Mouse (Mus musculus): ENCODE data around the gene Slc5a3.
"Not testable (repeated sequence)": the region's sequence is repeated elsewhere in the genome, so short reads cannot be mapped to it uniquely, and the experiment has no call there.

Slc5a3 gene

DNA sequence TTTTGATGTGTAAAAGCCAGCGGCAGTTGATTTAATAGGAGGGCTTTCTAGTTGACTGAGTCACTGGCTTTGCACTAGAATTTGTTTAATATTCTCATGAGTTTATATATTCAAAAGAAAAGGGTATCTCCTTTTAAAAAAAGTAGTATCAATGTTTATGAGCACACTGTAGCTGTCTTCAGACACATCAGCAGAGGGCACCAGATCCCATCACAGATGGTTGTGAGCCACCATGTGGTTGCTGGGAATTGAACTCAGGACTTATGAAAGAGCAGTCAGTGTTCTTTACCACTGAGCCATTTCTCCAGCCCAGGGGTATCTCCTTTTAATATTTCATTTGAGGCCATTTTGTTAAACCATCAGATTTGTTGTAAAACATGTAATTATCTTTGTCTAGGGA, 4.7 kb downstream of the Slc5a3 start:
- no peak for DNase-seq (ENCODE audit: low read depth, low spot score)

DNA sequence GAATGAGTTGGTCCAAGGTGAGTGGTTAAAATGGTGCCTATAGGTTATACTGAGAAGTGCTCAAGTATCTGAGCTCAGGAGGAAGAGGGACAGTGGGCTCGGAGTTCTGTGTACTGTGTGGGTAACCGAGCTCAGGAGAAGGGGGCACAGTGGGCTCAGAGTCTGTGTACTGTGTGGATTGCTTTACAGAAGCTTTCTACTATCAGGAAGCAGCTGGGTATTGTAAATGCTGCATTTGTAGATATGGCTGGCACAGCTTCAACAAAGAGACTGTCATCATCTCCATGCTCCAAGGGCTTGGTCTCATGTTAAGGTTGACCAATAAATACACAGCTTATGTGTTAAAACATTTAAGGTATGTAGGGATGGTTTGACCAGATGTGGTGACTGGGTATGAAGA, 6.7 kb downstream of the Slc5a3 start:
- DNase-seq (ENCODE audit: low read depth, low spot score), result no peak

DNA sequence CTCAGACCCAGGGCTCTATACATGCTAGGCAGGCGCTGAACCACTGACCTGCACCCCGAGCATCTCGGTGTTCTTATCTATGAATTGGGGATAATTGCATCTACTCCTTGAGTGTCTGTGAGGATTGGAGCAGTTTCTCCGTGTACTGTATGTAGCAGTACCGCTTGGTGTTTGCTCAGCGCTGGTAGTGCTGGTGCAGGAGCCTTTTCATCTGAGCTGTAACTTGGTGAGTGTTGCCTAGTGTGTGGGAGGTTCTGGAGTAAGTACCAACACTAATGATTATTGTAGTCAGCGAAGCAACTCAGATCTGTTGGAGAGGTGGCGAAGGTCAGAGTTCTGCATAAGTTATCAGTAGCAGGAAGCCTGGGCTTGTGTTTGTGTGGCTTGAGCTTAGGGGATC, 12.2 kb downstream of the Slc5a3 start:
- no peak for DNase-seq (ENCODE audit: low read depth, low spot score)

DNA sequence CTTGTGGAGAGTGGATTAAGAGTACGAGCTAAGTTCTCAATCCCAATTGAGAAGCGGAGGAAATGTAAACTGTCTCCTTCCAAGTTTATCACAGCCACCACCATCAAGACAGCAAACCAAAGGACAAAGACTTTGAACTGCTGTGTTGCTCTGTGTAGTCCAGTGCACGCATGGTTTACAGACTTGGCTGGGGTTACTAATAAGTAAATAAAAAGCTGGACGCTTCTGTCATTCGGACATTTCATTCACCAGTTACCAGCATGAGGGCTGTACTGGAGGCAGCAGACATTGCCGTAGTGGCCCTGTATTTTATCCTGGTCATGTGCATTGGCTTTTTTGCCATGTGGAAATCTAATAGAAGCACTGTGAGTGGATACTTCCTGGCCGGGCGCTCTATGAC, 18.7 kb downstream of the Slc5a3 start:
- no peak for DNase-seq (ENCODE audit: low read depth, low spot score)

DNA sequence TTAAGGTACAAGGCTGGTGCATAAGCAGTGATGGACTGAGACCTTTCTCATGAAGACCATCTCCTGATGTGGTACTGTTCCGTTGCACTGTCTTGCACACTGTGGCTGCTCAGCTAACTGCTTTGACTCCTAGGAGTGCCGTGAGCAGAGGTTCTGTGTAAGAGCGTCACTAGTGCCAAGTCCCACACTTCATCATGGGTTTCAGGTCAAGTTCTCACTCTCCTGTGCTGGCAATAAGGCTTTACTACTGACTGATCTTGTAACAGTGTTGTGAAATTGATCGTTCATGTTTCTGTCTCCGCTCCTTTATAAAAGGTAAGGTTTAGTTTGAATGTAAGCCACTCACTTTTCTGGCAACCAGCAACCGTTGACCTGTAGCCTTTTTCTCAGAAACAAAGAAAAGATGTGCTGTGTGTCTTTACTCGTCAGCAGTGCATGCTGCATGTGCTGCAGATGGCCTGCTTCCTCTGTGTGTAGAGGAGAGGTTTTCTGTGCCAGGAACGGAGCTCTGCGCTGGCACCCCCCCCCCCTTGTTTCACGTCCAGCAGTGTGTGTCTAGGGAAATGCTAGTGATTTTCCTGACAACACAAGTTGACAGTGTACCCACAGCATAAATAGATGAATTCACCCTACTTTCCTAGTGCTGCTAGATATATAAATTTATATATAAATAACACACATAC, 25.8 kb downstream of the Slc5a3 start:
- DNase-seq (ENCODE audit: low read depth, low spot score), result no peak

DNA sequence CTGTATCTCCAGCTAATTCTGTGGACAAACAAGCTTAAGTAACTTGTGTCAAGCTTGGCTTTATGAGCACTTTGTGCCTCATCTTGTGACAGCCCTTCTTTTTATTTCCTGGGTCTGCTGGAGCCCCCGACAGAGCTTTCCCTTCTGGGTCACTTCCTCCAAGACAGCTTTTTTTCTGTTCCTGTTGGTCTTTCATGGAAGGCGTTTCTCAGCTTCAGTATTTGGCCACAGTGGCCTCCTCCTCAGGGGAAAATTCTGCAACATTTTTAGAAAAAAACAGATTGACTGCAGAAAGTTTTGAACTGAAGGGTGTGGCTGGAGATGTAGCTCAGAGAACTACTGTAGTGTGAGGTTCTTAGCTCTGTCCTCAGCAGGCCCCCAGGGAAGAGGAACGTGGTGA, 31.1 kb downstream of the Slc5a3 start:
- DNase-seq (ENCODE audit: low read depth, low spot score), result no peak

DNA sequence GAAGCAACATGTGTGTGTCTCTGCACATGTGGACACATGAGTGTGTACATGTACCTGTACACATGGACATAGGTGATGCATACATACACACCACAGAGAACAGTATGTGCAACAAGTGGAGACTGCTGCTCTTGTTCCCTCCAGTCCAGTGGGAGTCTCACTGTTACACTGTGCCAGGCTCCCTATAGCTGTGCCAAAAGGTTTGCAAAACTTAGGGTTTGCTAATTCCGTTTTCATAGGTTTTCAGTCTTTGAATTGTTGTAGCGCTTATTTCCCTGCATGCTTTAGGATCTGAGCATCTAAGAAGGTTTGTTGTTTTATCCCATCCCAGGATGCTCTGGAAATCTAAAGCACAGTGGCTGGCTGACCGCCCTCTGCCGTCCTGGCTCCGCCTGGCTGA, 33.8 kb downstream of the Slc5a3 start:
- DNase-seq (ENCODE audit: low read depth, low spot score), result no peak

DNA sequence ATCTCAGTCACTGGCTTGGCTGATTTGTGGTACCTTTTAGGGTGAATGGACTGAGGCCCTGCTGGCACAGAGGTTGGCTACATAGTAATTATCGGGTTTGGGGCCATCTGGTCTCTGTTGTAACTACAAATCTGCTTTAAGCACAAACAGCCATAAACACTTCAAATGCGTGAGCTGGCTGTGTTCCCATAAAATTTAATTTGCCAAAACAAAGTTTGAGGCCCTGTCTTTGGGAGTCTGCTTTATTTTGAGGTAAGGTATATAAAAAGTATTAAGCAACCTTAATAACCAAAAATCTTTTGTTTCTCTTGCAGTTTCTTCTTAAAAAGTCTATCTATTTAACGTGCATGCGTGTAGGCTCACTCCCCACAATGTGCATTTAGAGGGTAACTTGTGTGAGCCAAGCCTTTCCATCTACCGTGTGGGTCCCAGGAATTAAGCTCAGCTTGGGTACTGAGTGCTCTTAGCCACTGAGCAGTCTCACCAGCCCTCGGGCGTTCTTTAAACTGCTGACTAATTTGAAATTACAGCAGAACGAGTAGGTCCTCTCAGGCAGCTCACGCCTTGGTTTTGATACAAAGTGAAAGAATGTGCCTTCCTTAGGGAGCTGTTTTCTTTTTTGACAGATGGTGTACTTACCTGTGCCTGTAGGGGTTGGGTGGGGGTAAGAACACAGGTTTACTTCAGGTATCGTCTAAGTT, 40.4 kb downstream of the Slc5a3 start:
- no peak for DNase-seq (ENCODE audit: low read depth, low spot score)

DNA sequence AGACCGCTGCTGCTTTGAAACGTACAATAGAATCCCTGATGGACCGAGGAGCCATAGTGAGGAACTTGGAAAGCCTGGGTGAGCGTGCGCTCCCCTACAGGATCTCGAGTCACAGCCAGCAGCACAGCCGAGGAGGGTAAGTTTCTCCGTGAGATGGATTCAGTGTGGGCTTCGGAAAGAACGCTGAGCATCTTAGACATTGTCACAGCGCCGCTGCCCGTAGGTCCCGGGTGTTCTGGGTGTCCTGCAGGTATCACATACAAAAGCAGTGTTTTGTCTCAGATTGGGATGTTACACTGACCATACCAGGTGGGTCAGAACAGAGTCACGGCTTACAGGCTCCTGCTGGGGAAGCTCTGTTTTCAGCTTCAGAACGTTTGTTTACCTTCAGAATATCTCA, 41.5 kb downstream of the Slc5a3 start:
- no peak for DNase-seq (ENCODE audit: low read depth, low spot score)

DNA sequence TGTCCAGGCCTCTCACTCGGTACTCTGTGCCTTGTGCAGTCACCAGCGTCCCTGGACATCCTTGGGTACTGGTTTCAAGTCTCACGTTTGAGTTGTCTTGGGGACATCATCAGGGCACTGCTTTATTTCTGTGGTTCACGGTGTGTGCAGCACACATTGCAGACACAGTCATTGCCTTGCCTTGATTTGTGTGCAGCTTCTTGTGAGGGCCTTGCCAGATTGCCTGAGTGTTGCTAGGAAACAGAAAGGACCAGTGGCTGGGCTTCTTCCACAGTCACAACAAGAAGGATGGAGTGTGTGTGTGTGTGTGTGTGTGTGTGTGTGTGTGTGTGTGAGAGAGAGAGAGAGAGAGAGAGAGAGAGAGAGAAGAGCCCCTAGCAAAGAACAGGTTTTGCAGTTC, 42.0 kb downstream of the Slc5a3 start:
- DNase-seq (ENCODE audit: low read depth, low spot score), result no peak

DNA sequence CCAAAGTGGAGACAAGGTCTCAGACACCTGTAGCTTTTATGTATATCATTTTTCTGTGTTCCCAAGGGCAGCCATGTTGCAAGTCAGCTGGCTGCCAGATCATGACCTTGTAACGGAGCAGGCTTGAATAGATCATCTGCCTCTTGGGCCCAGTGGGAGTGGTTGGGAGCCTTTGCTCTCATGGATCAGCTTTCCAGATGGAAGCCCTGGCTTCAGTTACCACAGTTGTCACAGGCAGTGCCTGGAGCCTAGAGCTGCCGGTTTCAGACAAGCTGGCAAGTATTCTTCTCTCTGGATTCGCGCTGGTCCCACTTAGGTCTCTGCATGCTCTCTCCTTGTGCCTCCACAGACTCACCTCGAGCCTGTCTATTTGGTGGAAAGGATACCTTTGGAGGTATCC, 44.0 kb downstream of the Slc5a3 start:
- no peak for DNase-seq (ENCODE audit: low read depth, low spot score)

DNA sequence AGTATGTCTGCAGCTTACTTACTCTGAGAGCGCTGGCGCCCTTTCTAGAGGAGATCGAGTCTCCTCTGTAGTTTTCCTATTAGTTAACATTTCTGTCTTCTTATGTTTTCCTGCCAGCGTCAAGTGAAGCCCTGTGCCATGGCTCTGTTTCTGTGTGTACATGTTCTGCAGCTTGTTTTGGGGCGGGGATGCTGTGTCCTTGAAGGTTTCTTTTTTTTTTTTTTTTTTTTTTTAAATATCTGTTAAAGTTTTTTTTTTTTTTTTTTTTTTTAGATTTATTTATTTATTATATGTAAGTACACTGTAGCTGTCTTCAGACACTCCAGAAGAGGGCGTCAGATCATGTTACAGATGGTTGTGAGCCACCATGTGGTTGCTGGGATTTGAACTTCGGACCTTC, 44.8 kb downstream of the Slc5a3 start:
- not testable (repeated sequence) for DNase-seq (ENCODE audit: low read depth, low spot score)

DNA sequence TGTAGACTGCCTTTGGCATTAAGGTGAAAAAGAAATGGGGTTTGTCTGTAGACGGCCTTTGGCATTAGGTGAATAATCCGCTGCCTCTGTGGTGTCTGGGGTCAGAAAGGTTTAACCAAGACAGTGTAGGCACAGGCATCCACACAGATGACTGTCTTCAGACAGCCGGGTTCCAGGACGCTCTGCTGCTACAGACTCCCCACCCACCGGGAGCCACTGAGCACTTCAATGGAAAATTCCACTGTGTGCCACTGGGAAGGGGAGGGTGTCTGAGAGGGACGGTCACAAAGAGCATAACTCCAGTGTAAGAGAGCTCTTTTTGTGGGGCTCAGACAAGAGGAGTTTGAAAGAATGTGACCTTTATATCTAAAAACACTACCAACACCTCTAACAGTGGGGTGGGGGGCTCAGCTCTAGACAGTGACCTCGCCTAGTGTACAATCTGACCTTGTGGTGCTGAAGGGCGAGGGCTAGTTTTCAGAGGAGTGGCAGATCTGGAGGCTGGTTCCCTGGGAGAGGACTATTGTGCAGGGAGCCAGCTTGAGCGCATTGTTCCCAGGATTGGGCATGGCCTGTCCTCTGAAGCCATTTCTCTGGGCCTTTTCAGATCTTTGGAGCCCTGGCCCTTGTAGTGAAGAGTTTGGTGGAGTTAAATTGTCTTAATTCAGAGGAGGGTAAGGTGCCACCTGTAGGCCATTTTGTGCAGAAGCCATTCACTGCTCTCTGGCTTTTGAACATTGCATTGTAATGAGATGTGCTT, 45.6 kb downstream of the Slc5a3 start:
- DNase-seq (ENCODE audit: low read depth, low spot score), result peak; percentile 15

DNA sequence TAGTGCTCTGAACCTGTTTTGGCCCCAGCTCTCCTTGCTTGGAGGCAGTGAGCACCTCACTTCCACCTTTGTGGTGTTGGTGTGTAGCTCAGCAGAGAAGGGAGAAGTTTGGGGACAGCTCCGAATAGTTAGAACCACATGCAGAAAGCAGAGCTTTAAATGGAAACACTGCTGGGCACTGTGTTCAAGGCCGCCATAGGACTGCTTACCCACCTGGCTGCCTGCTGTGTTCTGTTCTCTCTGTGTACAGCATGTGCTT, 46.1 kb downstream of the Slc5a3 start:
- no peak for DNase-seq (ENCODE audit: low read depth, low spot score)

DNA sequence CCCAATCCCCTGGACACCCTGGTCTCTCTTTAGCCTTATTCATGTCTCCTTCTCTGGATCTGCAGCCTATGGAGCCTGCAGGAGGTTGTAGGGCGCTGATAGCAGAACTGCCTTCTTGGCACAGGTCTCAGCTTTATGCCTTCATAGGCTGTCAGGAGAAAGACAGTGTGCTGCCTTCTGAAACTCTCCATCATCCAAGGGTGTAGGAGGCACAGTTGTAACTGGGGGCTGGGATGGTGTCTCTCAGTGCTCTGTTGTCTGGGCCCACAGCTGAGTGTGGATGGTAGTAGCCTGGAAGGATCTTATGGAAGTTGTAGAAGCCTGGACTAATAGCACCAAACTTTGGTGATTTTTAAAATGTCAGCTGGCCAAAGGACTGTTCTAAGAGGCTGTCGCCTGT, 46.8 kb downstream of the Slc5a3 start:
- no peak for DNase-seq (ENCODE audit: low read depth, low spot score)

DNA sequence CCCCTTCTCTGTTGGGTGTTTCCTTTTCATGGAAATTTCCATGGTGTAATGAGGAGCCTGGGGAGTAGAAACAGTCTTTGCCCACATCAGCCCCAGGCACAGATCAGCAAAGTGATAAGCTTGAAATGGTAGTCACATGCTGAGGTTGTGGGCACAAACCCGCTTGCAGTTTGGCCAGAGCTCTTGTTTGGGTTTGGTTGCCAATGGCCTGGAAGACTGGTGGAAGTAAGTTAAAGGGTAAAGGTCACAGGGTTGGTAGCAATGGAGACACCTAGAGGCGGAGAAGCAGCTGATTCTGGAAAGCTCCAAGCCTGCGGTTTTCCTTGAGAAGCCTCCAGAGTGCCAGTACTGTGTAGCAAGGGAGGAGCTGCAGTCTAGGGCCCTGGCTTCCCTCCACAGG, 47.5 kb downstream of the Slc5a3 start:
- DNase-seq (ENCODE audit: low read depth, low spot score), result no peak

DNA sequence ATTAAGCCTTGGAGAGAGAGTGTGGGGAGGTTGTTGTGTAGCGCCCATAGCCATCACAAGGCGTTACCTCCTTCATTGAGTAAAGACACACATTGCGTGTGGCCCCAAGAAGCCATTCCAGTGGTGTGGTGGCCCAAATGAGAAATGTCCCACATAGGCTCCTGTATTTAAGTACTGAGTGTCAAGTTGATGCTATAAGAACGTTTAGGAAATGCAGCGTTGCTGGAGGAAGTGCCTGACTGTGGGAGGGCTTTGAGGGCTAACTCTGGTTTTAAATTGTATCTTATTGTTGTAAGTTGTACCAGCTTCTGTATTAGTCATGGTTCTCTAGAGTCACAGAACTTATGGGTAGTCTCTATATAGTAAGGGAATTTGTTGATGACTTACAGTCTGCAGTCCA, 49.2 kb downstream of the Slc5a3 start:
- DNase-seq (ENCODE audit: low read depth, low spot score), result no peak

DNA sequence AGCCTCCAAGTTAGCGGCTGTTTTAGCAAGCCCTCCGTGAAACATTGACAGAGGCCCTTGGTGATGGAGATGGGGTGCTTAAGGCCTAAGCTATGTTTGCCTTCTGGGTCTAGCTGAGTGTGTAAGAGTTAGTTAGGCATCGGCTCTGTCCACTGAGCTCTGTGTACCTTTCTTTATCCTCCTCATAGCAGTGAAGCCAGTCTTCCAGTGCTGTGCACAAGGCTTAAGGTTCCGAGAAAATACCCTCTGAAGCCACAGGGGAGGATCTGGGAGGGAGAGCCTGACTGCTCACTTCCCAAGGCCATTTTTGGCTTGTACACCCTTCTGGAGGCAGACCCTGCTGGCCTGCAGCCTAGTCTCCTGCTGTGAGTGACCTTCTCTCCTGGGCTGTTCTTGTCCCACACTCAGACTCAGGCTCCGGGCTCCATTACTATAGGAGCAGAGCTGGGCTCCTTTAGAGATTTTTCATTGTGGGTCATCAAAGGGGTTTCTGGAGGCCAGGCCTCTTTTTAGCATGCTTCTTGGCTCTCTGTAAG, 56.7 kb downstream of the Slc5a3 start:
- DNase-seq (ENCODE audit: low read depth, low spot score), result no peak

DNA sequence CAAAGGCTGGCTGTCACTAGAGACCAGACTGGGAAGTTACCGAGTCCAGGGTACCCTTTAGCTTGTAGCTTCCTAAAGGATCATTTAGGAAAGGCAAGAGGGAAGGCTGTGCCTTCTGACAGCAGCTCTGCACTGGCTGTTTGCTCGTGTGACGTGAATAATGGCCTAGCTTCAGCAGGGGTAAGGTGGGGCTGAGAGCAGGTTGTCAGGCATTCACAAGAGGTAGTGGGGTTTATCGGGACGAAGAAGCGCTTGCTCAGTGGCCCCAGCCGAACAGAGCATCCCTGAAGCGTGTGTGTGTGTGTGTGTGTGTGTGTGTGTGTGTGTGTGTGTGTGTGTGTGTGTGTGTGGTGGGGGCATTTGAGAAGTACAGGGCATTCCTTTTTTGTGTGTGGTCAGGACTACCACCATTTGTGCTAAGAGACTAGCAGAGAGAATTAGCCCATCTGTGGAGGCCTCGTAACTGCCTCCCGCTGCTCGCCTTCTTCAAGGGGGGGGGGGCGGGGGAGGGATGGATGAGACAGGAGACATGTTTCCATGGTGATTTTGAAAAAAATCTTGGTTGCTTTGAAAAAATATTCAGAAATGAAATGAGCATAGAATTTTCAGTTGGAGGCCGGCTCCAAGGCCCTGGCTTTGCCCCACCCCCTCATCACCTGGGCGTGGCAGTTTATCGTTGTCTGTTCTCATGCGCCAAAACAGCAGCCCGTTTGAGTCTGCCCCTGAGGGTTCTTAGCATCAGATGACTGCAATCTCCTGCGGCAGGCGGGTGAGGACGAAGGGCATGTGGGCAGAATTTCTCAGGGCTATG, 57.7 kb downstream of the Slc5a3 start:
- DNase-seq (ENCODE audit: low read depth, low spot score), result no peak

DNA sequence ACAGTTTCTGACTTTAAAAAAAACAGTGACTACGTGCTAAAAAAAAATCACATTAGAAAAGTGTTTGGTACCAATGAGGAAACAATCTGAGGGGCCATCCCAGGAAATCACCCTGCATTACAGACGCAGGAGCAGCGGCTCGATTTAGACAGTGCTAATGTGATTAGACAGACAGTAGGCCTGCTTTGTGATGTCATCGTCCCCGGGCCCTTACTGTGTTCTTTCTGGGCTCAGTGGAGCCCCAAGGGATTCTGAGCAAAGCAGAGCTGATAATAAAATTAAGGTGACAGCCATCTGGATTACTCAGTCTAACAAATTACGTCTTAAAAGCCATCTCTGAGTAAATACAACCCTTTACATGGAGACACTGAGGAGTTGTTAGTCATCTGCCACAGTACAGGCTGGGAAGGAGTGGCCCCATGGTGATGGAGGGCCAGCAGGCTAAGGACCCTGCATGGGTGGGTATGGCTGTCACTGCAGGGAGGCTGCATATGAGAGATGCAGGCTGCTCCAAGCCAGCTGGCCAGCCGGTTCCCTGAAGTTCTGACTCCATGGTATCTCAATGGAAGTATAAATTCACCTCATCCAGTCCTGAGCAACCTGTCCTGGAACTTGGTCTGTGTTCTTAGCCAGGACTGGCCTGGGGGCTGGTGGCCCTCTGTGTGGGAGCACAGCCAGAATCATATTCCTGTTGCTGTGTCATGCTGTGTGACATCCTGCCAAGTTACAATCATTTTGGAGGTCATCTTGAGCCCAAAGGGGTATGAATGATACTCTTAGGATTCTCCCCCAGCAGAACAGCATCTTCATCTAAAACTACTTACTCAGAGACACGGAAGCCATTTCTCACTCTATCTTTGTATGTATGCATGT, 59.5 kb downstream of the Slc5a3 start:
- no peak for DNase-seq (ENCODE audit: low read depth, low spot score)

DNA sequence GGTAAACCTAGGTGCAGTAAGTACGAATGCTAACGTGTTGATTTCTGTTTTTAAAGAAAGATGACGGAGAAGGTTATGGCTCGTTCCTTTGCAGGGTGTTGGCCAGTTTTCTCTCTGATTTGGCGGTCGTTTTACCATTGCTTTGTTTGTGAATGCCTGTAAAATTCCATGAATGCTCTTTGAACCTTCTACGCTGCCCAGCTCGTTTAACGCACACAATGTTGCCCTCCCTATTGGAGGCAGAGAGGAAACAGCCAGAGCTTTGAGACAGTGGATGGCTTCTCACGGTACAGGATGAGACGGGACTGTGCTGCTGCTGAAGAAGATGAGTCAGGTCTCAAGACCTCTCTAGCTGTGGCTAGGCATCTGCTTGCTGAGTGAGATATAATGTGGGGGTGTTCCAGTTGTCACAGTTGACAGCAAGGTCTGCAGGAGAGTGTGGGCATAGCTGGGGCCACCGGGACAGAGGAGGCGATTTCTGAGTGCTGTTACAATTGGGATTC, 60.9 kb downstream of the Slc5a3 start:
- DNase-seq (ENCODE audit: low read depth, low spot score), result no peak

All from CD4-positive, CD25-positive, alpha-beta regulatory T cell, adult 2 months (primary cell).